ENCODE assay signal across 8 mouse cellular contexts in genomic region chr9:95405946-95406570, GRCm38 (mm10). TPM values are rescaled to one million over a fixed set of nuclear protein-coding genes. Genes with fewer than 3 reads are reported as not detected.
A peak's percentile ranks its signal among the peaks of the same experiment; 100 is the strongest.
DNase-seq lines count a peak whose midpoint lies in the region; ATAC-seq and TF ChIP-seq lines count a peak whose summit lies in the region.

No protein-coding gene starts in this region.

- H3K9ac ChIP-seq in heart, adult 2 months (ENCODE audit: low read depth, low read length) = peak overlapping the region; percentile 64
- peak overlapping the region; percentile 81 for H3K9ac ChIP-seq in kidney, embryonic 15.5 days
- H3K9ac ChIP-seq in stomach, embryonic 16.5 days (ENCODE audit: low read length) = peak overlapping the region; percentile 76

- peak; percentile 5 to 42 for DNase-seq in cerebellum, adult 18-20 months
- peak; percentile 37 for DNase-seq in ES-CJ7 (ENCODE audit: low read depth, low spot score)
- DNase-seq in embryo, embryonic 10.5 days (ENCODE audit: low spot score) = peak; percentile 65
- DNase-seq in heart, adult 2 months = peak; percentile 39 to 47
- DNase-seq in lung, postnatal 36 days = peak; percentile 11

- TF ChIP-seq EP300 in heart, adult 2 months (IDR thresholded peaks at IDR 0.05; ENCODE audit: insufficient read depth, low read depth, low read length) = no peak

- ATAC-seq in cerebellum, adult (ENCODE audit: insufficient number of reproducible peaks, low FRiP score, low TSS enrichment) = no peak; the same call in 1 of the 2 replicates
- peak; percentile 10 for ATAC-seq in kidney, embryonic 15.5 days (replicated peaks; ENCODE audit: low FRiP score)
- ATAC-seq in stomach, embryonic 16.5 days (ENCODE audit: insufficient read depth, low FRiP score) = peak; percentile 18; the same call in 1 of the 2 replicates

- H3K27me3 ChIP-seq in heart, adult 2 months (ENCODE audit: control insufficient read depth, insufficient read depth, low read length) = peaks cover 12% of the 10 kb centered on the region; the same call in 1 of the 2 replicates
- peaks cover 11% of the 10 kb centered on the region for H3K27me3 ChIP-seq in kidney, embryonic 15.5 days
- peaks cover 16% of the 10 kb centered on the region; the same call in 1 of the 2 replicates for H3K27me3 ChIP-seq in stomach, embryonic 16.5 days (ENCODE audit: control insufficient read depth, insufficient read depth, low read length)

- H3K36me3 ChIP-seq in heart, adult 2 months (ENCODE audit: control insufficient read depth, insufficient read depth, low read length) = no peaks in the 10 kb centered on the region
- no peaks in the 10 kb centered on the region for H3K36me3 ChIP-seq in kidney, embryonic 15.5 days
- H3K36me3 ChIP-seq in stomach, embryonic 16.5 days (ENCODE audit: control insufficient read depth, insufficient read depth, low read length) = no peaks in the 10 kb centered on the region

- no peak overlapping the region; the same call in 1 of the 2 replicates for H3K27ac ChIP-seq in heart, adult 2 months
- H3K27ac ChIP-seq in kidney, embryonic 15.5 days = peak overlapping the region; percentile 95
- H3K27ac ChIP-seq in stomach, embryonic 16.5 days (ENCODE audit: low read length) = peak overlapping the region; percentile 43

- H3K4me2 ChIP-seq in kidney, embryonic 15.5 days = peak overlapping the region; percentile 96
- H3K4me2 ChIP-seq in stomach, embryonic 16.5 days (ENCODE audit: low read depth, low read length) = peak overlapping the region; percentile 88

- 0 out of 2 replicates have a peak, but pooled peaks cover 1% of the 10 kb centered on the region for H3K4me1 ChIP-seq in heart, adult 2 months (ENCODE audit: control insufficient read depth, insufficient read depth, low read length)
- peaks cover 40% of the 10 kb centered on the region for H3K4me1 ChIP-seq in kidney, embryonic 15.5 days
- peaks cover 4% of the 10 kb centered on the region for H3K4me1 ChIP-seq in stomach, embryonic 16.5 days (ENCODE audit: control insufficient read depth, insufficient read depth, low read length)

- H3K79me2 ChIP-seq in heart, adult 2 months (replicated peaks; ENCODE audit: control insufficient read depth, insufficient read depth, low read length) = no peaks in the 10 kb centered on the region

- H3K9me3 ChIP-seq in kidney, embryonic 15.5 days (replicated peaks) = no peaks in the 10 kb centered on the region
- no peaks in the 10 kb centered on the region for H3K9me3 ChIP-seq in stomach, embryonic 16.5 days (replicated peaks; ENCODE audit: control insufficient read depth, low read length)

- TF ChIP-seq POLR2A in heart, adult 2 months (IDR thresholded peaks at IDR 0.05; ENCODE audit: insufficient read depth, low read depth, low read length) = no peak

- H3K4me3 ChIP-seq in heart, adult 2 months = peak overlapping the region; percentile 65
- peak overlapping the region; percentile 75 for H3K4me3 ChIP-seq in kidney, embryonic 15.5 days (replicated peaks)
- H3K4me3 ChIP-seq in stomach, embryonic 16.5 days (replicated peaks; ENCODE audit: low read length) = peak overlapping the region; percentile 66

- 2% methylated on average over 70 of the region's 72 CpGs for WGBS in heart, adult 2 months
- WGBS in kidney, embryonic 15.5 days = under 1% methylated on average over 67 of the region's 72 CpGs
- WGBS in stomach, embryonic 16.5 days = under 1% methylated on average over 64 of the region's 72 CpGs

- no peak for TF ChIP-seq CTCF in heart, adult 2 months (IDR thresholded peaks at IDR 0.05)

- intact Hi-C loops in heart, adult 2 months (cut with DNase I) = loop anchor here (5.0 kb wide), 1 partner anchor 664 kb away; no protein-coding TSS in a partner anchor

RNA-seq across cellular contexts. Expression of gene Chst2, which starts 0.5 kb away (rescaled TPM):
- 1 to 10 TPM; 1.1 to 1.2 TPM for total RNA-seq in heart, adult 2 months (2021)
- 0.29 and 0.38 TPM in 2 replicates for polyA plus RNA-seq in heart, adult 2 months (2012; rRNA removed)
- 7.1 and 8.3 TPM in 2 replicates for polyA plus RNA-seq in kidney, embryonic 15.5 days (2015; fragmentation: Nextera tagmentation; extraction: Ambion mirVana)
- polyA plus RNA-seq in stomach, embryonic 16.5 days (2015; fragmentation: Nextera tagmentation; extraction: Ambion mirVana) = 5.0 and 5.9 TPM in 2 replicates

Comparison
In these comparisons a context has a peak if more than half of its experiments do, and no peak if none do; other contexts are left out.
1. DNase-seq: peak in every context shown above with its lines; median percentile 65 in embryo, embryonic 10.5 days; 43 in heart, adult 2 months; 37 in ES-CJ7; 24 in cerebellum, adult 18-20 months; 11 in lung, postnatal 36 days.